Mouse (Mus musculus): ENCODE results near the gene 2010111I01Rik. TPM values are rescaled to one million over a fixed set of nuclear protein-coding genes. Genes with fewer than 3 reads are reported as not detected.
"Not testable (repeated sequence)": the region's sequence is repeated elsewhere in the genome, so short reads cannot be mapped to it uniquely, and the experiment has no call there.

2010111I01Rik gene
- polyA plus RNA-seq, 1 experiment from 2014 or later = 129 TPM

- peaks cover 8% of the 10 kb centered on the region; the same call in 1 of the 2 replicates for H3K4me1 ChIP-seq
- 72% methylated on average over 4 of the region's 4 CpGs for WGBS
- no peaks in the 10 kb centered on the region for H3K36me3 ChIP-seq
- no peak overlapping the region for H3K27ac ChIP-seq
- H3K9me3 ChIP-seq = no peaks in the 10 kb centered on the region
- no peak overlapping the region for H3K9ac ChIP-seq
- no peak overlapping the region for H3K4me3 ChIP-seq
- no peaks in the 10 kb centered on the region for H3K27me3 ChIP-seq
- ATAC-seq (ENCODE audit: borderline replicate concordance, extremely low read depth, low FRiP score, low TSS enrichment) = no peak
- H3K4me2 ChIP-seq = no peak overlapping the region
These were observed 103.9 kb downstream of the 2010111I01Rik start for GRCm38 (mm10) chr13:63068371-63069136.

DNA sequence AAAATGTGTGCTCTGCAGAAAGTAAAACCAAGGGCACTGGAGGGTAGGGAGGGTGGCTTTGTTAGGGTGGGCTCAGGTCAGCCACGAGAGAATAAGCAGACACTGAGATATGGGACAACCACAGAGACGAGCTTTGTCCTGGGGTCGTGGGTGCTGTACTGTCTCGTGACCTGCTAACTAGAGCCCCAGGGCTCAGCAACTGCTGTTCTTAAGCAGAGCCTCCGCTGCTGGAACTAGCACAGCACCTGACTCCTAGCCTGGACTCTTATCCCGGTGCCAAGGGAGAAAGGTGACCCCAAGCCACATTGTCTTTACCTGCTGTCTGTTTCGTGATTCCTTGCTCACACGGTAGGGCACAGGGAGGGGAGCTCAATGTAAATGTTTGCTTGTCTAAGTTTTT, 107.2 kb downstream of the 2010111I01Rik start:
- H3K9ac ChIP-seq = no peak overlapping the region
- no peaks in the 10 kb centered on the region for H3K36me3 ChIP-seq
- no peaks in the 10 kb centered on the region for H3K27me3 ChIP-seq
- no peak overlapping the region for H3K4me2 ChIP-seq
- H3K9me3 ChIP-seq = no peaks in the 10 kb centered on the region
- WGBS = 64% methylated on average over 8 of the region's 8 CpGs
- no peak; the same call in 1 of the 2 replicates for ATAC-seq (ENCODE audit: borderline replicate concordance, extremely low read depth, low FRiP score, low TSS enrichment)
- H3K4me3 ChIP-seq = no peak overlapping the region
- H3K27ac ChIP-seq = peak overlapping the region; percentile 56; the same call in 1 of the 2 replicates
- H3K4me1 ChIP-seq = peaks cover 22% of the 10 kb centered on the region

GRCm38 (mm10) chr13:63072376-63072775, 107.7 kb downstream of the 2010111I01Rik start:
- no peak overlapping the region for H3K4me3 ChIP-seq
- H3K27ac ChIP-seq = peak overlapping the region; percentile 56; the same call in 1 of the 2 replicates
- H3K4me2 ChIP-seq = no peak overlapping the region
- 27% methylated on average over 3 of the region's 3 CpGs for WGBS
- no peaks in the 10 kb centered on the region for H3K9me3 ChIP-seq
- H3K9ac ChIP-seq = no peak overlapping the region
- H3K36me3 ChIP-seq = no peaks in the 10 kb centered on the region
- H3K4me1 ChIP-seq = peaks cover 22% of the 10 kb centered on the region
- H3K27me3 ChIP-seq = no peaks in the 10 kb centered on the region
- ATAC-seq (ENCODE audit: borderline replicate concordance, extremely low read depth, low FRiP score, low TSS enrichment) = no peak

- Histone ChIP-seq H3K27ac (peak overlapping the region; percentile 79), H3K4me1 (peaks cover 22% of the 10 kb centered on the region), H3K4me3 (no peak overlapping the region), H3K36me3 (no peaks in the 10 kb centered on the region), H3K9ac (no peak overlapping the region), H3K9me3 (no peaks in the 10 kb centered on the region), H3K27me3 (no peaks in the 10 kb centered on the region), H3K4me2 (no peak overlapping the region)
- 17% methylated on average over 9 of the region's 9 CpGs for WGBS
- peak; percentile 87 for ATAC-seq (ENCODE audit: borderline replicate concordance, extremely low read depth, low FRiP score, low TSS enrichment)
These were observed 109.4 kb downstream of the 2010111I01Rik start for GRCm38 (mm10) chr13:63073911-63074675.

DNA sequence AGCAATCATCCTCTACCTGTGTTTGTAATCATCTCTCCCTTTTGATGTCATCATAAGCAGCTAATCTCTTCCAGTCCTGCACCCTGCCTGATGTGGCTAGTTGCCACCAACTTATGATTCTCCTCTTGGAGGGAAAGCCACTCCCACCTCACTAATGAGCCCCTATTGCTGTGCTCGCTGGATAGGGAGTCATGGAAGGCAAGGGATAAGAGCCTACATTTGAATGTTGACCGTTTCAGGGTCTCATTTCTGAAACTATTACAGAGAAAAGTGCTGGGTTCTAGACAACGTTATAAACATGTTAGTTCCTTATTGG, 109.9 kb downstream of the 2010111I01Rik start:
- peak overlapping the region; percentile 79 for H3K27ac ChIP-seq
- H3K9ac ChIP-seq = no peak overlapping the region
- WGBS = 58% methylated on average over 3 of the region's 3 CpGs
- H3K36me3 ChIP-seq = no peaks in the 10 kb centered on the region
- peaks cover 22% of the 10 kb centered on the region for H3K4me1 ChIP-seq
- ATAC-seq (ENCODE audit: borderline replicate concordance, extremely low read depth, low FRiP score, low TSS enrichment) = peak; percentile 33; the same call in 1 of the 2 replicates
- no peaks in the 10 kb centered on the region for H3K9me3 ChIP-seq
- no peak overlapping the region for H3K4me3 ChIP-seq
- no peaks in the 10 kb centered on the region for H3K27me3 ChIP-seq
- H3K4me2 ChIP-seq = no peak overlapping the region

- ATAC-seq (ENCODE audit: borderline replicate concordance, extremely low read depth, low FRiP score, low TSS enrichment) = no peak
These were observed 110.7 kb downstream of the 2010111I01Rik start for GRCm38 (mm10) chr13:63075331-63075855.

DNA sequence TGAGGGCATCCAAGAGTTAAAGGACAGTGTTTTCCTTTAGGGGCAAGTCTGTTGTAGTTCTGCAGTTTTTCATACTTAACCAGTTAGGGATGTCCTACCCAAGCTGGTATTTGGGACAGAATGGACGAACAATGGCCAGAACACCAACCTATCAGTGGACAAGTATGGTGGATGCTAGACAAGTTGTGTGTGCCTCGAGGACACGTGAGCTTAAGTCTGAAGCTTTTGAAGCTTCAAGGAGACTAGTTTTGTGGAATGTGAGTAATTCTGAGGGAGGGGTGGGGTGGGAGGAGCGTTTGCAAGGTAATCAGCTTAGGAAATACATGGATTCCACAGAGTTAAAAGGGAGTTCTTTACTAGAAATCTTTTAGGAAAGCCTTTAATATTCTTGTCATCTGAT, 115.5 kb downstream of the 2010111I01Rik start:
- no peaks in the 10 kb centered on the region for H3K4me1 ChIP-seq
- ATAC-seq (ENCODE audit: borderline replicate concordance, extremely low read depth, low FRiP score, low TSS enrichment) = no peak
- WGBS = 46% methylated on average over 4 of the region's 4 CpGs

More at GRCm38 (mm10) chr13:63075331-63075855, 110.7 kb downstream of the 2010111I01Rik start:
- no peaks in the 10 kb centered on the region for H3K9me3 ChIP-seq
- no peak overlapping the region for H3K27ac ChIP-seq
- H3K4me2 ChIP-seq = no peak overlapping the region
- peaks cover 22% of the 10 kb centered on the region for H3K4me1 ChIP-seq
- H3K27me3 ChIP-seq = no peaks in the 10 kb centered on the region
- no peak overlapping the region for H3K9ac ChIP-seq
- no peaks in the 10 kb centered on the region for H3K36me3 ChIP-seq
- 81% methylated on average over 2 of the region's 2 CpGs for WGBS
- no peak overlapping the region for H3K4me3 ChIP-seq

GRCm38 (mm10) chr13:63080823-63081222, 116.1 kb downstream of the 2010111I01Rik start:
- H3K4me1 ChIP-seq = no peaks in the 10 kb centered on the region
- no peak overlapping the region for H3K4me3 ChIP-seq
- no peaks in the 10 kb centered on the region for H3K27me3 ChIP-seq
- H3K4me2 ChIP-seq = no peak overlapping the region
- H3K27ac ChIP-seq = no peak overlapping the region
- no peak overlapping the region for H3K9ac ChIP-seq
- WGBS = 87% methylated on average over 2 of the region's 2 CpGs
- no peaks in the 10 kb centered on the region for H3K9me3 ChIP-seq
- H3K36me3 ChIP-seq = no peaks in the 10 kb centered on the region
- no peak for ATAC-seq (ENCODE audit: borderline replicate concordance, extremely low read depth, low FRiP score, low TSS enrichment)

More for the DNA sequence above, 115.5 kb downstream of the 2010111I01Rik start:
- Histone ChIP-seq H3K9ac (no peak overlapping the region), H3K4me3 (no peak overlapping the region), H3K36me3 (no peaks in the 10 kb centered on the region), H3K9me3 (no peaks in the 10 kb centered on the region), H3K4me2 (no peak overlapping the region), H3K27ac (no peak overlapping the region), H3K27me3 (no peaks in the 10 kb centered on the region)

DNA sequence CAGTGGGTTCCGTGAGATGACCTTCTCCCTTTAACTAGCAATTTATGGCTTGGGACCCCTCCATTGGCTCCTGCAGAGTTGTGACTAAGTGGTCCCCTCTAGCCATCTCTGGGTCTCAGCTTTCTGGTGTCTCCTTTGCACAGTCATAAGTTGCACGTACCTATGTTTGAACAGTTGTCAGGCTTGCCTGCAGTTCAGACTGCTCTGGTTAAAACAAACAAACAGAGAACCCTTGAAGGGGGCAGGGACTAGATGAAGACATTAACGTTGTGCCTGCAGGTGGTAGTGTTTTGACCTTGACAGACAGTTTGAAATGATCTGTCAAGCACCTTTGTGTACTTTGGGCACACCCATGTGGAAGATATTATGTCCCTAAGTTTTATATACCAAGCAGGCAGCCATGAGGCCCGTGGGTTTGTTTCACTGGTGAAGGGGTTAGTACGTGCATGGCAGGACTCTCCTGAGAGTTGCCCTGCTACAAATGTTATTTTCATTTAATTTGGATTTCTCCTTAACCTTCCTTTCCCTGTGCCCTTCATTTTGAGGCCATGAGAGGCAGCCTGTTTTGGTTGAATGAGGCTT, 118.0 kb downstream of the 2010111I01Rik start:
- H3K4me2 ChIP-seq = no peak overlapping the region
- peak overlapping the region; percentile 66 for H3K27ac ChIP-seq
- 44% methylated on average over 5 of the region's 5 CpGs for WGBS

GRCm38 (mm10) chr13:63083139-63083538, 118.4 kb downstream of the 2010111I01Rik start:
- not testable (repeated sequence) for H3K9me3 ChIP-seq, H3K4me2 ChIP-seq, H3K4me3 ChIP-seq, H3K36me3 ChIP-seq, H3K4me1 ChIP-seq, H3K9ac ChIP-seq, H3K27me3 ChIP-seq
- 68% methylated on average over 7 of the region's 7 CpGs for WGBS
- H3K27ac ChIP-seq = peak overlapping the region; percentile 66
- ATAC-seq (ENCODE audit: borderline replicate concordance, extremely low read depth, low FRiP score, low TSS enrichment) = peak; percentile 31; the same call in 1 of the 2 replicates

More for the DNA sequence above, 118.0 kb downstream of the 2010111I01Rik start:
- H3K9me3 ChIP-seq = no peaks in the 10 kb centered on the region
- H3K4me1 ChIP-seq = no peaks in the 10 kb centered on the region
- ATAC-seq (ENCODE audit: borderline replicate concordance, extremely low read depth, low FRiP score, low TSS enrichment) = peak; percentile 57
- no peak overlapping the region for H3K4me3 ChIP-seq
- no peak overlapping the region for H3K9ac ChIP-seq
- H3K27me3 ChIP-seq = no peaks in the 10 kb centered on the region
- H3K36me3 ChIP-seq = no peaks in the 10 kb centered on the region

DNA sequence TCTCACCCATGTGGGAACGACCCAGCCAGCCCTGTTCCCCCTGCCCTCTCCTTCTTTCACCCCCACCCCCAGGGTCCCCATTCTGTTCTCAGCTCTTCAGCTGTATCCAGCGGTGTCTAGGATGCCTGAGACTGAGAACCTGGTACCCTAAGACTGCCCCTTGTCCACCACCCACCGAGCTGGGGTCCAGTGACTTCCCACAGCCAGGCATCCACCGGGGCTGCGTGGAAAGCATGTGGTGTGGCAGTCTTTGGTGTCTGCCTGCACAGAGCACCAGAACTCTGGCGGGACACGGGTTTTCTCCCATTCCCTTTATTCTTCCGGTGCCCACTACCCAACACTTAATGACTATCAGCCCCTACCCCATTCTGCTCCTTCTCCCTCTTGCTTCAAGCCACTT, 119.0 kb downstream of the 2010111I01Rik start:
- peak; percentile 39; the same call in 1 of the 2 replicates for ATAC-seq (ENCODE audit: borderline replicate concordance, extremely low read depth, low FRiP score, low TSS enrichment)
- no peaks in the 10 kb centered on the region for H3K9me3 ChIP-seq
- no peaks in the 10 kb centered on the region for H3K36me3 ChIP-seq
- H3K27ac ChIP-seq = 0 out of 2 replicates have a peak overlapping the region, but pooled peaks have one; percentile 31
- no peak overlapping the region for H3K9ac ChIP-seq
- no peak overlapping the region for H3K4me2 ChIP-seq
- H3K4me3 ChIP-seq = no peak overlapping the region
- H3K4me1 ChIP-seq = no peaks in the 10 kb centered on the region
- no peaks in the 10 kb centered on the region for H3K27me3 ChIP-seq
- WGBS = 71% methylated on average over 8 of the region's 8 CpGs
